Mouse (Mus musculus) neural tube, embryonic 11.5 days (tissue): ENCODE measurements around the gene Nat14. TPM values are rescaled to one million over a fixed set of nuclear protein-coding genes. Genes with fewer than 3 reads are reported as not detected.

ENCODE experiments used
- ATAC-seq: fragments of 200-750 bp; cut with Nextera tagmentation; 2 replicates; pipeline ENCODE4 v1.8.0; 2017; ENCODE audit warnings: moderate number of reproducible peaks, mild to moderate bottlenecking, moderate TSS enrichment, moderate library complexity; ENCODE audit not compliant: insufficient read depth, low FRiP score, low TSS enrichment
- DNase-seq: peaks from one replicate; pipeline ENCODE4 v3.0.0-alpha.2; 2015; ENCODE audit warnings: low spot score
- H3K27ac ChIP-seq: fragments of 300-500 bp; sonication (generic); 2 replicates; pipeline ENCODE4 v1.5.1; 2014; ENCODE audit warnings: low read depth, mild to moderate bottlenecking, low read length
- H3K27me3 ChIP-seq: fragments of 300-500 bp; sonication (generic); 2 replicates; pipeline ENCODE4 v1.6.1; 2014; ENCODE audit warnings: mild to moderate bottlenecking, low read length, mixed read lengths; ENCODE audit not compliant: control insufficient read depth, insufficient read depth
- H3K36me3 ChIP-seq: fragments of 300-500 bp; sonication (generic); 2 replicates; pipeline ENCODE4 v1.6.1; 2014; ENCODE audit warnings: mild to moderate bottlenecking, low read length, moderate library complexity, mixed read lengths; ENCODE audit not compliant: control insufficient read depth, insufficient read depth
- H3K4me1 ChIP-seq: fragments of 300-500 bp; sonication (generic); 2 replicates; pipeline ENCODE4 v1.6.1; 2014; ENCODE audit warnings: low read length, mixed read lengths; ENCODE audit not compliant: control insufficient read depth, insufficient read depth
- H3K4me2 ChIP-seq: fragments of 300-500 bp; sonication (generic); 2 replicates; pipeline ENCODE4 v1.6.1; 2014; ENCODE audit warnings: low read depth, mild to moderate bottlenecking, moderate library complexity
- H3K4me3 ChIP-seq: fragments of 300-500 bp; sonication (generic); 2 replicates; pipeline ENCODE4 v1.5.1; 2014; ENCODE audit warnings: low read depth, low read length
- H3K9ac ChIP-seq: fragments of 300-500 bp; sonication (generic); 2 replicates; pipeline ENCODE4 v1.6.1; 2014; ENCODE audit warnings: mild to moderate bottlenecking, low read length
- H3K9me3 ChIP-seq: fragments of 300-500 bp; sonication (generic); 2 replicates; pipeline ENCODE4 v1.6.1; 2016; ENCODE audit warnings: low read length; ENCODE audit not compliant: control insufficient read depth
- WGBS: fragments of 180-500 bp; shearing (Covaris S2); extraction: QIAGEN DNeasy Blood & Tissue Kit; methylation state at CpG from one replicate; pipeline ENCODE4 v1.1.7; 2014; 5-methylcytosine and 5-hydroxymethylcytosine counted together
- polyA plus RNA-seq: library from polyadenylated mRNA; unstranded; fragments of >200 nt; fragmentation: Nextera tagmentation; extraction: Ambion mirVana; gene quantifications from 2 replicates; pipeline ENCODE4 v1.2.1, GENCODE M21; 2014

Nat14 gene
- polyA plus RNA-seq, 1 experiment from 2014 or later: 7.1 TPM

DNA sequence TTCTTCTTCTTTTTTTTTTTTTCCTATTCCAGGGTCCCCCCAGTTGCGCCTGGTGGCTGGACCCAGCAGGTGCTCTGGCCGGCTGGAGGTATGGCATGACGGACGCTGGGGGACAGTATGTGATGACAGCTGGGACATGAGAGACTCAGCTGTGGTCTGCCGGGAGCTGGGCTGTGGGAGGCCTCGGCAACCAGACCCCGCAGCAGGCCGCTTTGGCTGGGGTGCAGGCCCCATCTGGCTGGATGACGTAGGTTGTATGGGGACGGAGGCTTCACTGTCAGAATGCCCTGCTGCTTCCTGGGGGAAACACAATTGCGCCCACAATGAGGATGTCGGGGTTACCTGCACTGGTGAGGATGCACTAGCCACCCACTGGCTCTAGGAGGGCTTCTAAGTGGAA, 11.3 kb downstream of the Nat14 start:
- Histone ChIP-seq H3K27me3 (no peaks in the 10 kb centered on the region), H3K9ac (no peak overlapping the region), H3K9me3 (no peaks in the 10 kb centered on the region), H3K27ac (no peak overlapping the region), H3K4me1 (no peaks in the 10 kb centered on the region), H3K36me3 (no peaks in the 10 kb centered on the region), H3K4me3 (no peak overlapping the region), H3K4me2 (no peak overlapping the region)
- DNase-seq (no peak), ATAC-seq (no peak)
- WGBS: 74% methylated on average over 12 of the region's 12 CpGs

DNA sequence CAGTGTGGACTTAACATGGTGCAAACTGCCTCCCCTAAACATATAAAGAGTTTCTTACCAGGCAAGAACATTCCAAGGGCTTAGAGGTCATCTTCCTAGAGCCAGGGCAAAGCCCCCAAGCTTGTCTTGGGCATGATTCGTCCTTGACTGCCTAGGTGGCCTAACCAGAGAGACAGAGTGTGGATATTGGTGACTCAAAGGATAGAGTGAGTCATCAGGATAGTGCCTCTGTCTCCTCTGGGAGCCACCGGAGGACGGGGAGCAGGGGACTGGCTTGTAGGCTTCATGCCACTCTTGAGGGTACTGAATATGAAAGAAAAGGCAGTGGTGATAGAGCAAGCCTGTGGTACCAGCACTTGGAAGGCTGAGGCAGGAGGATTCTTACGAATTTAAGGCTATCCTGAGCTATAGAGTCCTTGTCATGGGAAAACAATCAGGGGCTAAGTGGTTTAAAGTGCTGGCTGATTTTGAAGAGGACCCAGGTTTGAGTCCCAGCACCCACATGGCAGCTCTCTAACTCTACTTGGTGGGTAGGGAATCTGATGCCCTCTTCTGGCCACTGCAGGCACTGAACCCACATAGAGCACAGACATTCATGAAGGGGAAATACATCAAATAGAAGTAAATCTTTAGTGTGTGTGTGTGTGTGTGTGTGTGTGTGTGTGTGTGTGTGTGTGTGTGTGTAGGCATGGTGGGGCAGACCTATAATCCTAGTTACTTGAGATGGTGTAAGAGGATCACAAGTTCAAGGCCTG, 12.5 kb downstream of the Nat14 start:
- no peaks in the 10 kb centered on the region for H3K27me3 ChIP-seq
- H3K36me3 ChIP-seq: no peaks in the 10 kb centered on the region
- H3K9me3 ChIP-seq: no peaks in the 10 kb centered on the region
- no peak overlapping the region for H3K9ac ChIP-seq
- ATAC-seq (no peak), DNase-seq (no peak)
- no peak overlapping the region for H3K4me3 ChIP-seq
- no peak overlapping the region for H3K4me2 ChIP-seq
- H3K27ac ChIP-seq: no peak overlapping the region
- 86% methylated on average over 4 of the region's 4 CpGs for WGBS
- H3K4me1 ChIP-seq: no peaks in the 10 kb centered on the region

DNA sequence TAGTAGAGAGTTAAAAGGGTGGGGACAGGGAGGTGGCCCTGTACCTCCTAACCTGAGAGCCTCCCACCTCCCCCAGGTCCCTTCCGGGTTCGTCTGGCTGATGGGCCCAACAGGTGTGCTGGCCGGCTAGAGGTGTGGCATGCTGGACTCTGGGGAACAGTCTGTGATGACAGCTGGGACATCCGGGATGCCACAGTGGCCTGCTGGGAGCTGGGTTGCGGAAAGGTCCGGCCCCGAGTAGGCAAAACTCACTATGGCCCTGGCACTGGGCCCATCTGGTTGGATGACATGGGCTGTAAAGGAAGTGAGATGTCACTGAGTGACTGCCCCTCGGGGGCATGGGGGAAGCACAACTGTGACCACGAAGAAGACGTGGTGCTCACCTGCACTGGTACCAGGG, 15.0 kb downstream of the Nat14 start:
- Histone ChIP-seq H3K9ac (no peak overlapping the region), H3K36me3 (no peaks in the 10 kb centered on the region), H3K27ac (no peak overlapping the region), H3K4me2 (no peak overlapping the region), H3K4me1 (no peaks in the 10 kb centered on the region), H3K4me3 (no peak overlapping the region), H3K9me3 (no peaks in the 10 kb centered on the region), H3K27me3 (no peaks in the 10 kb centered on the region)
- DNase-seq (no peak), ATAC-seq (no peak)
- WGBS: 79% methylated on average over 10 of the region's 10 CpGs

- Histone ChIP-seq H3K4me2 (no peak overlapping the region), H3K9ac (no peak overlapping the region), H3K4me3 (no peak overlapping the region), H3K36me3 (no peaks in the 10 kb centered on the region), H3K27ac (no peak overlapping the region), H3K27me3 (no peaks in the 10 kb centered on the region), H3K9me3 (no peaks in the 10 kb centered on the region), H3K4me1 (no peaks in the 10 kb centered on the region)
- ATAC-seq: no peak
- DNase-seq: no peak
- 86% methylated on average over 11 of the region's 11 CpGs for WGBS
Measured at GRCm38 (mm10) chr7:4937392-4937791, 15.6 kb downstream of the Nat14 start.

- Histone ChIP-seq H3K27me3 (no peaks in the 10 kb centered on the region), H3K36me3 (no peaks in the 10 kb centered on the region), H3K9me3 (no peaks in the 10 kb centered on the region), H3K4me1 (no peaks in the 10 kb centered on the region), H3K4me2 (no peak overlapping the region), H3K27ac (no peak overlapping the region), H3K4me3 (no peak overlapping the region), H3K9ac (no peak overlapping the region)
- DNase-seq: peak; percentile 60
- 33% methylated on average over 2 of the region's 2 CpGs for WGBS
- ATAC-seq: 0 out of 2 replicates have a peak, but pooled peaks have one; percentile 31
Measured at GRCm38 (mm10) chr7:4938456-4938855, 16.6 kb downstream of the Nat14 start.

GRCm38 (mm10) chr7:4940068-4940479, 18.2 kb downstream of the Nat14 start:
- Histone ChIP-seq H3K27ac (no peak overlapping the region), H3K4me2 (no peak overlapping the region), H3K4me3 (no peak overlapping the region), H3K27me3 (no peaks in the 10 kb centered on the region), H3K36me3 (no peaks in the 10 kb centered on the region; the same call in 1 of the 2 replicates), H3K9ac (no peak overlapping the region), H3K9me3 (no peaks in the 10 kb centered on the region), H3K4me1 (no peaks in the 10 kb centered on the region)
- DNase-seq: peak; percentile 84
- 21% methylated on average over 9 of the region's 9 CpGs for WGBS
- ATAC-seq: no peak

- ATAC-seq: no peak
- WGBS: 54% methylated on average over 5 of the region's 5 CpGs
- H3K9ac ChIP-seq: no peak overlapping the region
- H3K9me3 ChIP-seq: no peaks in the 10 kb centered on the region
- H3K4me2 ChIP-seq: no peak overlapping the region
- no peaks in the 10 kb centered on the region for H3K27me3 ChIP-seq
- no peaks in the 10 kb centered on the region for H3K4me1 ChIP-seq
- no peak overlapping the region for H3K4me3 ChIP-seq
- no peaks in the 10 kb centered on the region; the same call in 1 of the 2 replicates for H3K36me3 ChIP-seq
- DNase-seq: no peak
- H3K27ac ChIP-seq: no peak overlapping the region
Measured at GRCm38 (mm10) chr7:4942673-4943072, 20.8 kb downstream of the Nat14 start.

DNA sequence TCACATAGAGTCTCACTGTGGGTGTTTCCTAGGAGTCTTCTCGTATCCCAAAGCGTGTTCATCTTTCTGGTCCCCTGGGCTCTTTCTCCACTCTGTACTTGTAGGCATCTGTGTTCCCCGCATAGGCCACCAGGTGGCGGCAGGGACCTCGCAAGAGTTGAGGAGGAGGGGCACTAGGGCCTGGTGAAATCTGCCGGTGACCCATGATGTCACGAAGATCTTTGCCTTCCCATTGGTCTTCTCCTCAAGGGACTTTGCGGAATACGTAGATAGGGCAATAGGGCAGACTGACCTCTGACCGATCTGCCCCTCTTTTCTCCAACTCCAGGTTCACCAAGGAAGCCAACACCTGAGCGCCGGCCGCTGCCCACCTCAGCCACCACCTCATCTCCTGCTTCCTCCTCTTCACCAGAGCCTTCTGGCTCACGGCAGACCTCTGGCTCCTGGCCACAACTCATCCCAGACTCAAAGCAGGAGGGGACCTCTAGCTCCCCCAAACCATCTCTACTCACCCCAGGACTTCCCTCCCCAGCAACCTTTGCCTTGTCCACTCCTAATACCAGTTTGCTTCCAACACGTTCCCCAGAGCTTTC, 21.5 kb downstream of the Nat14 start:
- no peak overlapping the region for H3K27ac ChIP-seq
- no peak overlapping the region for H3K4me3 ChIP-seq
- ATAC-seq: peak; percentile 55; the same call in 1 of the 2 replicates
- peak; percentile 88 for DNase-seq
- H3K9me3 ChIP-seq: no peaks in the 10 kb centered on the region
- no peaks in the 10 kb centered on the region; the same call in 1 of the 2 replicates for H3K36me3 ChIP-seq
- peak overlapping the region; percentile 27; the same call in 1 of the 2 replicates for H3K4me2 ChIP-seq
- WGBS: 24% methylated on average over 15 of the region's 15 CpGs
- H3K9ac ChIP-seq: no peak overlapping the region
- no peaks in the 10 kb centered on the region for H3K4me1 ChIP-seq
- H3K27me3 ChIP-seq: no peaks in the 10 kb centered on the region

GRCm38 (mm10) chr7:4947855-4948254, 26.0 kb downstream of the Nat14 start:
- H3K4me3 ChIP-seq: no peak overlapping the region
- H3K4me1 ChIP-seq: no peaks in the 10 kb centered on the region
- H3K4me2 ChIP-seq: no peak overlapping the region
- no peaks in the 10 kb centered on the region for H3K9me3 ChIP-seq
- no peaks in the 10 kb centered on the region; the same call in 1 of the 2 replicates for H3K36me3 ChIP-seq
- ATAC-seq (no peak), DNase-seq (no peak)
- 37% methylated on average over 2 of the region's 2 CpGs for WGBS
- no peak overlapping the region for H3K27ac ChIP-seq
- H3K9ac ChIP-seq: no peak overlapping the region
- no peaks in the 10 kb centered on the region for H3K27me3 ChIP-seq
